Mouse (Mus musculus): Measurements from ENCODE around the gene Gm16485.

GRCm38 (mm10) chr9:8971491-8971890, at the start of gene Gm16485:
- TF ChIP-seq POLR2A (IDR thresholded peaks at IDR 0.05; ENCODE audit: borderline replicate concordance, low read depth, low read length) (no peak), CTCF (IDR thresholded peaks at IDR 0.05; ENCODE audit: low read depth, low read length) (no peak)
